Mouse (Mus musculus) MEL (cell line): ENCODE measurements around the gene Gm10309. TPM values are rescaled to one million over a fixed set of nuclear protein-coding genes. Genes with fewer than 3 reads are reported as not detected.

Experiments
- DNase-seq: peaks from one replicate; pipeline ENCODE4 v3.0.0; 2011; ENCODE audit warnings: low read depth, low spot score
- H3K27ac ChIP-seq: 2 replicates; pipeline ENCODE4 v1.5.1; 2012; ENCODE audit warnings: low read depth, mild to moderate bottlenecking, control low read depth, low read length, moderate library complexity; ENCODE audit not compliant: control insufficient read depth
- H3K27me3 ChIP-seq, 2 experiments: fragments of 150-350 bp in 1 of 2; sonication (generic) in 1 of 2; 2 replicates each; pipeline ENCODE4 v1.6.1; 2012; ENCODE audit warnings: low read length in 2 of 2, mild to moderate bottlenecking in 2 of 2, improper control_type of control experiment in 1 of 2, moderate library complexity in 1 of 2; ENCODE audit not compliant: insufficient read depth in 2 of 2, control insufficient read depth in 1 of 2
- H3K36me3 ChIP-seq, 2 experiments: 2 replicates each; pipeline ENCODE4 v1.6.1; 2012 to 2014; ENCODE audit warnings: low read length in 2 of 2, improper control_type of control experiment in 1 of 2, inconsistent platforms in 1 of 2, mild to moderate bottlenecking in 1 of 2; ENCODE audit not compliant: insufficient read depth in 2 of 2, control insufficient read depth in 1 of 2
- H3K4me1 ChIP-seq, 2 experiments: fragments of 150-350 bp in 1 of 2; sonication (generic) in 1 of 2; 2 replicates each; pipeline ENCODE4 v1.6.1; 2012; ENCODE audit warnings: low read length in 2 of 2, improper control_type of control experiment in 1 of 2, mild to moderate bottlenecking in 1 of 2; ENCODE audit not compliant: insufficient read depth in 2 of 2, control insufficient read depth in 1 of 2
- H3K4me3 ChIP-seq, 2 experiments: fragments of 150-350 bp in 1 of 2; sonication (generic) in 1 of 2; 2 replicates each; pipeline ENCODE4 v1.5.1; 2012; ENCODE audit warnings: low read depth in 2 of 2, low read length in 2 of 2, mild to moderate bottlenecking in 2 of 2, moderate library complexity in 2 of 2, control low read depth in 1 of 2, improper control_type of control experiment in 1 of 2; ENCODE audit not compliant: control insufficient read depth in 1 of 2, insufficient read depth in 1 of 2
- H3K79me2 ChIP-seq: 2 replicates; pipeline ENCODE4 v1.6.1; 2012; ENCODE audit warnings: mild to moderate bottlenecking, low read length, moderate library complexity; ENCODE audit not compliant: control insufficient read depth, poor library complexity, insufficient read depth
- H3K9ac ChIP-seq: 2 replicates; pipeline ENCODE4 v1.6.1; 2012; ENCODE audit warnings: low read depth, mild to moderate bottlenecking, control low read depth, low read length, moderate library complexity; ENCODE audit not compliant: control insufficient read depth, poor library complexity, severe bottlenecking
- H3K9me3 ChIP-seq: fragments of 150-350 bp; sonication (generic); replicated peaks from 2 replicates; pipeline ENCODE4 v1.6.1; 2012; ENCODE audit warnings: mild to moderate bottlenecking, low read length, improper control_type of control experiment, moderate library complexity; ENCODE audit not compliant: insufficient read depth
- BHLHE40 ChIP-seq: IDR thresholded peaks from 2 replicates; pipeline ENCODE4 v1.6.1; 2012; ENCODE audit warnings: low read depth, mild to moderate bottlenecking, inconsistent platforms, low read length, improper control_type of control experiment, borderline replicate concordance
- CHD1 ChIP-seq: IDR thresholded peaks from 2 replicates; pipeline ENCODE4 v1.6.1; 2012; ENCODE audit warnings: low read depth, mild to moderate bottlenecking, inconsistent platforms, low read length, improper control_type of control experiment
- CHD2 ChIP-seq: IDR thresholded peaks from 2 replicates; pipeline ENCODE4 v1.6.1; 2011; ENCODE audit warnings: low read length, improper control_type of control experiment
- CTCF ChIP-seq, 3 experiments: IDR thresholded peaks in 2 of 3; conservative IDR thresholded peaks in 1 of 3; 2 replicates each; pipeline ENCODE4 v1.5.1; 2011 to 2012; ENCODE audit warnings: low read length in 3 of 3, low read depth in 2 of 3, mild to moderate bottlenecking in 2 of 3, improper control_type of control experiment in 1 of 3, inconsistent platforms in 1 of 3, mixed read lengths in 1 of 3, moderate library complexity in 1 of 3; ENCODE audit not compliant: control insufficient read depth in 1 of 3, insufficient read depth in 1 of 3, poor library complexity in 1 of 3, severe bottlenecking in 1 of 3
- ELF1 ChIP-seq: IDR thresholded peaks from 2 replicates; pipeline ENCODE4 v1.6.1; 2014; ENCODE audit warnings: low read depth, mild to moderate bottlenecking, inconsistent platforms, low read length, improper control_type of control experiment, moderate library complexity
- ETS1 ChIP-seq: IDR thresholded peaks from 2 replicates; pipeline ENCODE4 v1.6.1; 2012; ENCODE audit warnings: low read depth, mild to moderate bottlenecking, inconsistent platforms, low read length, improper control_type of control experiment, moderate library complexity
- GABPA ChIP-seq: IDR thresholded peaks from 2 replicates; pipeline ENCODE4 v1.6.1; 2012; ENCODE audit warnings: low read depth, mild to moderate bottlenecking, inconsistent platforms, low read length, improper control_type of control experiment, moderate library complexity
- HCFC1 ChIP-seq: IDR thresholded peaks from 2 replicates; pipeline ENCODE4 v1.6.1; 2012; ENCODE audit warnings: low read depth, mild to moderate bottlenecking, inconsistent platforms, low read length, improper control_type of control experiment, moderate library complexity
- JUND ChIP-seq: IDR thresholded peaks from 2 replicates; pipeline ENCODE4 v1.6.1; 2011; ENCODE audit warnings: low read depth, mild to moderate bottlenecking, improper control_type of control experiment, low read length
- KAT2A ChIP-seq: conservative IDR thresholded peaks from 2 replicates; pipeline ENCODE4 v1.6.1; 2012; ENCODE audit warnings: low read depth, low read length, improper control_type of control experiment, inconsistent platforms
- MAFK ChIP-seq: IDR thresholded peaks from 2 replicates; pipeline ENCODE4 v1.6.1; 2011; ENCODE audit warnings: low read depth, mild to moderate bottlenecking, low read length, improper control_type of control experiment, borderline replicate concordance
- MEF2A ChIP-seq: IDR thresholded peaks from 2 replicates; pipeline ENCODE4 v1.6.1; 2014; ENCODE audit warnings: low read depth, mild to moderate bottlenecking, inconsistent platforms, low read length, improper control_type of control experiment; ENCODE audit not compliant: poor library complexity, insufficient replicate concordance, severe bottlenecking; ENCODE audit errors: extremely low read depth
- MXI1 ChIP-seq: IDR thresholded peaks from 2 replicates; pipeline ENCODE4 v1.6.1; 2011; ENCODE audit warnings: mild to moderate bottlenecking, low read depth, low read length, improper control_type of control experiment
- MYB ChIP-seq: IDR thresholded peaks from 2 replicates; pipeline ENCODE4 v1.6.1; 2011; ENCODE audit warnings: mild to moderate bottlenecking, low read depth, low read length, improper control_type of control experiment
- MYC ChIP-seq: IDR thresholded peaks from 2 replicates; pipeline ENCODE4 v1.6.1; 2011; ENCODE audit warnings: low read depth, mild to moderate bottlenecking, low read length, improper control_type of control experiment, moderate library complexity
- NRF1 ChIP-seq: IDR thresholded peaks from 2 replicates; pipeline ENCODE4 v1.6.1; 2014; ENCODE audit warnings: low read depth, mild to moderate bottlenecking, inconsistent platforms, low read length, improper control_type of control experiment, moderate library complexity; ENCODE audit not compliant: poor library complexity, insufficient read depth, severe bottlenecking
- POLR2A ChIP-seq, 2 experiments: IDR thresholded peaks; 2 replicates each; pipeline ENCODE4 v1.6.1; 2011 to 2012; ENCODE audit warnings: low read length in 2 of 2, mild to moderate bottlenecking in 2 of 2, control low read depth in 1 of 2, improper control_type of control experiment in 1 of 2, low read depth in 1 of 2, moderate library complexity in 1 of 2; ENCODE audit not compliant: control insufficient read depth in 1 of 2, insufficient read depth in 1 of 2, poor library complexity in 1 of 2
- RAD21 ChIP-seq: IDR thresholded peaks from 2 replicates; pipeline ENCODE4 v1.6.1; 2011; ENCODE audit warnings: mild to moderate bottlenecking, low read depth, low read length, improper control_type of control experiment
- RCOR1 ChIP-seq: IDR thresholded peaks from 2 replicates; pipeline ENCODE4 v1.6.1; 2012; ENCODE audit warnings: low read depth, mild to moderate bottlenecking, inconsistent platforms, low read length, improper control_type of control experiment
- SIN3A ChIP-seq: IDR thresholded peaks from 2 replicates; pipeline ENCODE4 v1.6.1; 2012; ENCODE audit warnings: low read length, improper control_type of control experiment, inconsistent platforms
- TAL1 ChIP-seq: IDR thresholded peaks from 2 replicates; pipeline ENCODE4 v1.6.1; 2012; ENCODE audit warnings: mild to moderate bottlenecking, inconsistent platforms, low read length, moderate library complexity, mixed read lengths
- TBP ChIP-seq: IDR thresholded peaks from 2 replicates; pipeline ENCODE4 v1.8.0; 2011; ENCODE audit warnings: low read depth, low read length, improper control_type of control experiment
- TCF12 ChIP-seq: IDR thresholded peaks from 2 replicates; pipeline ENCODE4 v1.6.1; 2014; ENCODE audit warnings: low read depth, mild to moderate bottlenecking, inconsistent platforms, low read length, improper control_type of control experiment, moderate library complexity
- USF1 ChIP-seq: IDR thresholded peaks from 2 replicates; pipeline ENCODE4 v1.6.1; 2014; ENCODE audit warnings: low read depth, mild to moderate bottlenecking, inconsistent platforms, low read length, improper control_type of control experiment, moderate library complexity
- USF2 ChIP-seq, 2 experiments: IDR thresholded peaks; 2 replicates each; pipeline ENCODE4 v1.6.1; 2011 to 2012; ENCODE audit warnings: improper control_type of control experiment in 2 of 2, low read length in 2 of 2, borderline replicate concordance in 1 of 2, inconsistent platforms in 1 of 2, low read depth in 1 of 2, mild to moderate bottlenecking in 1 of 2; ENCODE audit not compliant: insufficient read depth in 1 of 2
- ZC3H11A ChIP-seq: IDR thresholded peaks from 2 replicates; pipeline ENCODE4 v1.6.1; 2012; ENCODE audit warnings: low read depth, mild to moderate bottlenecking, inconsistent platforms, low read length, improper control_type of control experiment
- ZKSCAN1 ChIP-seq: IDR thresholded peaks from 2 replicates; pipeline ENCODE4 v1.6.1; 2012; ENCODE audit warnings: low read depth, mild to moderate bottlenecking, inconsistent platforms, low read length, improper control_type of control experiment, moderate library complexity
- ZMIZ1 ChIP-seq: IDR thresholded peaks from 2 replicates; pipeline ENCODE4 v1.6.1; 2012; ENCODE audit warnings: low read depth, mild to moderate bottlenecking, inconsistent platforms, low read length, improper control_type of control experiment, moderate library complexity
- ZNF384 ChIP-seq: IDR thresholded peaks from 2 replicates; pipeline ENCODE4 v1.6.1; 2012; ENCODE audit warnings: low read depth, mild to moderate bottlenecking, inconsistent platforms, low read length, improper control_type of control experiment
- polyA plus RNA-seq, 2 experiments: library from polyadenylated mRNA; stranded (reverse) in 1 of 2; unstranded in 1 of 2; fragments of >175 nt in 1 of 2; fragments of >200 nt in 1 of 2; gene quantifications; 2 replicates each; pipeline versions ENCODE4 v1.2.1 to v1.2.4; 2012; ENCODE audit warnings: low replicate concordance in 2 of 2, low read depth in 1 of 2; ENCODE audit not compliant: insufficient read length in 2 of 2, insufficient read depth in 1 of 2, missing spikeins in 1 of 2
- total RNA-seq: library from RNA; depleted of rRNA; stranded (reverse); fragments of 300-350 nt; gene quantifications from 2 replicates; pipeline ENCODE4 v1.2.3, GENCODE M21; 2012

Gm10309 gene
- total and polyA plus RNA-seq, 3 experiments, result 0.06 TPM; not detected in 2

- no peaks in the 10 kb centered on the region for H3K4me1 ChIP-seq
- no peaks in the 10 kb centered on the region for H3K9me3 ChIP-seq
- H3K36me3 ChIP-seq, result no peaks in the 10 kb centered on the region
- DNase-seq, result no peak
- H3K27ac ChIP-seq, result no peak overlapping the region
- H3K79me2 ChIP-seq, result no peaks in the 10 kb centered on the region
- no peak overlapping the region for H3K4me3 ChIP-seq
- TF ChIP-seq TBP (no peak), ZKSCAN1 (no peak), ETS1 (no peak), POLR2A (IDR thresholded peaks at IDR 0.05; ENCODE audit: control insufficient read depth in 1 of 2, insufficient read depth in 1 of 2, low read depth in 1 of 2, low read length in 2 of 2, poor library complexity in 1 of 2) (no peak), RCOR1 (no peak), BHLHE40 (no peak), CHD2 (no peak)
- H3K27me3 ChIP-seq, result no peaks in the 10 kb centered on the region
- H3K9ac ChIP-seq, result no peak overlapping the region
These were observed 46.5 kb upstream of the Gm10309 start for GRCm38 (mm10) chr17:86551561-86551960.

DNA sequence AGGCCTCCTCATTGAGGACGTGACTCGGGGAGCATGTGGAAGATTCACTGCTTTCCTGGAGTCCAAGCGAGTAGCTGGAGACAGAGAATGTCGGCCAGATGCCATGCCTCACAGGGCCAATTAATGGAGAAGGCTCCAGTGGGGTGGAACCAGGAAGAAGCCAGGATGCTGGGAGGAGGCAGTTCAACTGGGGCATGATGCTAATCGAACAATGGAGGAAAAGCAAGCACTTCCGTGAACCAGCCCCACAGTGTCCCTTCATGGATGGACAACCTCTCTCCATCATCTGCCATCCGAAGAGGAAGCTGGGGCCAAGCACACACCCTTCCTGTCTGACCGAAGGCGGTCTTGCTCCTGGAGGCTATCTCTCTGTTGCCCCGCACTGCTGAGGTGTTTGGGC, 44.1 kb upstream of the Gm10309 start:
- Histone ChIP-seq H3K9me3 (no peaks in the 10 kb centered on the region), H3K36me3 (no peaks in the 10 kb centered on the region)

DNA sequence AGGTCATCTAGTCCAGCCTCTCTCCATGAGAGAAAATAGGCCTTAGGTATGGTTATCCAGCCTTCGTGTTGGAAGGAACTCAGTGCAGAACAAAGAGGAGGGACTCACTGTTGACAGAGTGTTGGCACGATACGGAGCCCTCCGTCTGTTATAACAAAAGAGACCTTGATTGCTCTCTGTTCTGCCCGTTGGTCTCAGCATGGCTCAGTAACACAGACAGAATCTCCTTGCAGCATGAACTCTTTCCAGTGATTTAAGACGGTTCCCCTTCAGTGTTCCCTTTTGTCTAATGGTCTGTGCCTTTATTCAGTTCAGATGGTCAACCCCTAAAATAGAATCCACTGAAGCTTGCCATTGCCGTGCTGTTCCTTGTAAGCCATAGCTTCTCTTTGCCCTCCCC, 41.5 kb upstream of the Gm10309 start:
- Histone ChIP-seq H3K4me3 (no peak overlapping the region), H3K9me3 (no peaks in the 10 kb centered on the region), H3K36me3 (no peaks in the 10 kb centered on the region), H3K27ac (no peak overlapping the region), H3K79me2 (no peaks in the 10 kb centered on the region), H3K4me1 (no peaks in the 10 kb centered on the region), H3K27me3 (no peaks in the 10 kb centered on the region), H3K9ac (no peak overlapping the region)
- no peak for DNase-seq
- TF ChIP-seq MXI1 (no peak), NRF1 (no peak), MAFK (no peak), ZNF384 (no peak), SIN3A (no peak), CHD1 (no peak), USF2 (IDR thresholded peaks at IDR 0.05; ENCODE audit: borderline replicate concordance in 1 of 2, insufficient read depth in 1 of 2, low read depth in 1 of 2, low read length in 2 of 2) (no peak), TAL1 (no peak), CTCF (IDR thresholded peaks at IDR 0.05 in 2 of 3, conservative IDR thresholded peaks at IDR 0.05 in 1 of 3; ENCODE audit: control insufficient read depth in 1 of 3, insufficient read depth in 1 of 3, low read depth in 2 of 3, low read length in 3 of 3, poor library complexity in 1 of 3, severe bottlenecking in 1 of 3) (no peak), MYB (no peak), CHD2 (no peak), MYC (no peak), MEF2A (no peak), ELF1 (no peak), ZC3H11A (no peak)

More for the DNA sequence above, 44.1 kb upstream of the Gm10309 start:
- H3K9ac ChIP-seq, result no peak overlapping the region
- TF ChIP-seq RAD21, result no peak
- TF ChIP-seq GABPA, result no peak
- no peak for TF ChIP-seq CHD1
- TF ChIP-seq CHD2, result no peak
- no peak for TF ChIP-seq KAT2A
- no peak for TF ChIP-seq ZNF384
- TF ChIP-seq SIN3A, result no peak
- TF ChIP-seq JUND, result no peak
- TF ChIP-seq TAL1, result no peak
- no peak for TF ChIP-seq HCFC1
- TF ChIP-seq CTCF (IDR thresholded peaks at IDR 0.05 in 2 of 3, conservative IDR thresholded peaks at IDR 0.05 in 1 of 3; ENCODE audit: control insufficient read depth in 1 of 3, insufficient read depth in 1 of 3, low read depth in 2 of 3, low read length in 3 of 3, poor library complexity in 1 of 3, severe bottlenecking in 1 of 3), result no peak
- no peak for TF ChIP-seq MXI1
- no peak for TF ChIP-seq ELF1
- TF ChIP-seq TCF12, result no peak
- no peak for TF ChIP-seq TBP
- no peak for TF ChIP-seq MAFK
- TF ChIP-seq ZMIZ1, result no peak
- TF ChIP-seq USF1, result no peak
- TF ChIP-seq MYB, result no peak
- no peaks in the 10 kb centered on the region for H3K27me3 ChIP-seq
- no peak overlapping the region for H3K4me3 ChIP-seq
- H3K4me1 ChIP-seq, result no peaks in the 10 kb centered on the region
- H3K27ac ChIP-seq, result no peak overlapping the region
- no peaks in the 10 kb centered on the region for H3K79me2 ChIP-seq
- DNase-seq, result no peak
